Mouse (Mus musculus): Measurements from ENCODE around the gene Plppr5. TPM values are rescaled to one million over a fixed set of nuclear protein-coding genes. Genes with fewer than 3 reads are reported as not detected.

Plppr5 gene
- polyA plus RNA-seq (2017; shearing (Covaris generic)), result not detected

GRCm38 (mm10) chr3:117574529-117575252 lies at the start of gene Plppr5:
Gene Plppr5, plus strand, starts transcription at chr3:117574836.

Other genes with a start within 250 kb of the Plppr5 start
- gene Plppr4, start 214.0 kb upstream of the Plppr5 start, polyA plus RNA-seq (2017; shearing (Covaris generic)), result not detected